Mouse (Mus musculus) layer of hippocampus, postnatal 10 days (tissue): ENCODE data around the gene Sbno1. TPM values are rescaled to one million over a fixed set of nuclear protein-coding genes. Genes with fewer than 3 reads are reported as not detected.

Source experiments
- DNase-seq, 2 experiments: peaks; one replicate each; pipeline ENCODE4 v3.0.0; 2021; ENCODE audit warnings: low spot score in 2 of 2
- microRNA-seq, 2 experiments: library from miRNA; unstranded; fragments of <30 nt; microRNA quantifications; one replicate each; pipeline ENCODE4 v1.2.0; 2021
- total RNA-seq, 2 experiments: library from RNA; stranded (reverse); gene quantifications; 2 replicates each; pipeline ENCODE4 v1.2.3; 2021

Sbno1 gene
- total RNA-seq, 2 experiments from 2014 or later: 125 to 128 TPM

DNA sequence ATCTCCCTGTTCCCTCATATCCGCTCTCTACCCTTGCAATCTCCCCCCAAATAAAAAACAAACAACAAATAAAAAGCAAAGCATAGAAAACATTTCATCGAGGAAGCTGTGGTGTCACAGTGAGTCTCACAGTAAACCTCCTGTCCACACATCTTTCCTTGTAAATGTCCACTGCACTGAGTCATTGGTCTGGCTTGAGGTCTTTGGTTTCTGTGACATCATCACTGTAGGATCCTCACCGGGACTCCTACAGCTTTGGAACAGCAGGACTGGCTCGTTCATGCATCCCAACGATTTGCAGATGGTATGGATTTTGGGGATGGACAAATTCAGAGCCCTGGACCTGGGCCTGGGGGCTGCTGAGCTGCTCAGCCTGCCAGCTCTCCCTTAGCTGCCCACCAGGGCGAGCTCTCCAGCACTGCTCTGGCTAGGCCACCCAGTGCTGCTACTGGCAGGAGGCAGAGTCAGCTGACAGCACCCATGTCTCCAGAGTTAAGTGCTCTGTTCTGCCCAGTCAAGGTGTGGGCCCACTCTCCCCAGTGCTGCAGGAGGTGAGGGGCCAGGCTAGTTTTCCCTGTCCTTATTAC, 84.0 kb downstream of the Sbno1 start:
- peak in 1 of 2 experiments; percentile 43 for DNase-seq

GRCm38 (mm10) chr5:124338791-124339190, 87.0 kb downstream of the Sbno1 start:
- DNase-seq: peak in 1 of 2 experiments; percentile 18

- DNase-seq: peak in 1 of 2 experiments; percentile 62
Measured at GRCm38 (mm10) chr5:124337909-124338308, 87.9 kb downstream of the Sbno1 start.

GRCm38 (mm10) chr5:124337103-124337502, 88.7 kb downstream of the Sbno1 start:
- no peak for DNase-seq

GRCm38 (mm10) chr5:124334392-124334791, 91.4 kb downstream of the Sbno1 start:
- peak; percentile 69 to 74 for DNase-seq

GRCm38 (mm10) chr5:124330086-124330485, 95.7 kb downstream of the Sbno1 start:
- DNase-seq: no peak

DNA sequence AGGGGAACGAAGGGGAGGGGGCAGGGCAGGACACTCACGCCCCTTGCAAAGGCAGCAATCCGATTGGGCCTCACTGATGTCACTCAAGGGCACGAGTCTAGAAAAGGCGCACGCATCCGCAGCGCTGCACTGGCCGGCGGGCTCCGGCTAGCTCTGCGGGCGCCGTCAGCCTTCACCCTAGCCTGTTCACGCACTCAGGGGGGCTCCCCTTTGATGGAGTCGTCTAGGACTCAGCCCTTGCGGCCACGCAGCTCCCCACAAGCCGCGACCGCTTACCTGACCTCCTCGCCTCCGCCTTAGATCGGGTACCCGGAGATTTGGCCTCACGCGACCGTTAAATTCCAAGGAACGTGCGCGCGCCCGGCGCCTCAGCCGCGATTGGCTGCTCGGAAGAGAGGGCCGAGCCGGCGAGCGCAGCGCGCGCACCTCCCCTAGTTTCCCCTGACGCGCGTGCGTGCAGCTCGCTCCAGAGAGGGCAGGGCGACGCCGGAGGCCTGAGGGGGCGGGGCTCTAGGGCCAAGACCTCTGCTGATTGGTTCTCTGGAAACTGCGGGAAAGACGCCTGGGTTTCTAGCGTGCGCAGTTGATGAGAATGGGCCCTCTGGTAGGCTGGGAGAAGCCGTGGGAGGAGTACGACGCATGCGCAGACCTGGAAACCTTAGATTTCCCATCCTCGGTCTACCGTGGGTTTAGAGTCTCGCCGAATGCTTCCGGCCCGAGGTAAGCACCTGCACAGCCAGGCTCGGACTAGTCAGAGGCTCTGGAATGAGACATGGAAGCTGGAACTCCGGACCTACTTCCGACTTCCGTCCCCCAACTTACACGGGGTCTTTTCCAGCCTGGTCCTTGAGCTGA, 98.1 kb downstream of the Sbno1 start, which contains the start of the genes Mphosph9 and 2810006K23Rik:
TSS of gene Mphosph9 (minus strand) at position 463 of the 855 bp plus-strand sequence.
TSS of gene 2810006K23Rik (plus strand) at position 580 of the 855 bp plus-strand sequence.
- DNase-seq: peak; percentile 100

- peak in 1 of 2 experiments; percentile 22 for DNase-seq
Measured at GRCm38 (mm10) chr5:124326829-124327228, 99.0 kb downstream of the Sbno1 start.

Small RNA genes within 50 kb of the gene (microRNA-seq; reads per million reads assigned to microRNA genes)
- 0.78 to 0.89 reads per million in 2 experiments for gene Gm27486

Other genes with a start within 250 kb of the Sbno1 start
- gene Pitpnm2, start 176.2 kb downstream of the Sbno1 start, total RNA-seq: 100 to 1,000 TPM; 125 to 126 TPM
- 10 to 100 TPM; 21.9 to 24.2 TPM for gene Mphosph9, start 98.0 kb downstream of the Sbno1 start, total RNA-seq
- gene 2810006K23Rik, start 97.9 kb downstream of the Sbno1 start, total RNA-seq: 10 to 100 TPM in 1 of 2 experiments, 1 to 10 TPM in 1; 9.9 to 12.7 TPM
- gene Cdk2ap1, start 62.9 kb downstream of the Sbno1 start, total RNA-seq: 100 to 1,000 TPM in 1 of 2 experiments, 10 to 100 TPM in 1; 97.5 to 106 TPM
- 10 to 100 TPM; 43.6 to 50.8 TPM for gene Kmt5a, start 13.9 kb upstream of the Sbno1 start, total RNA-seq
- 10 to 100 TPM; 22.4 to 25.2 TPM for gene Rilpl2, start 52.4 kb upstream of the Sbno1 start, total RNA-seq
- gene Snrnp35, start 57.1 kb upstream of the Sbno1 start, total RNA-seq: 10 to 100 TPM; 20.9 to 32.7 TPM
- 10 to 100 TPM; 28.9 to 31.0 TPM for gene Rilpl1, start 105.4 kb upstream of the Sbno1 start, total RNA-seq
- 100 to 1,000 TPM in 1 of 2 experiments, 10 to 100 TPM in 1; 95.6 to 113 TPM for gene Tmed2, start 114.7 kb upstream of the Sbno1 start, total RNA-seq
- 10 to 100 TPM; 26.4 to 30.2 TPM for gene Ddx55, start 126.9 kb upstream of the Sbno1 start, total RNA-seq
- 10 to 100 TPM; 42.4 to 49.1 TPM for gene Eif2b1, start 153.1 kb upstream of the Sbno1 start, total RNA-seq
- gene Gtf2h3, start 153.1 kb upstream of the Sbno1 start, total RNA-seq: 10 to 100 TPM; 29.0 to 31.0 TPM
- 10 to 100 TPM; 46.7 to 51.6 TPM for gene Atp6v0a2, start 202.6 kb upstream of the Sbno1 start, total RNA-seq